Mouse (Mus musculus): ENCODE measurements around the gene Rbbp5. TPM values are rescaled to one million over a fixed set of nuclear protein-coding genes. Genes with fewer than 3 reads are reported as not detected.
A peak's percentile ranks its signal among the peaks of the same experiment; 100 is the strongest.
"Not testable (repeated sequence)": the region's sequence is repeated elsewhere in the genome, so short reads cannot be mapped to it uniquely, and the experiment has no call there.

Rbbp5 gene
- polyA plus RNA-seq, 1 experiment from 2014 or later = 23.2 TPM

- H3K36me3 ChIP-seq = peaks cover 18% of the 10 kb centered on the region
- H3K9me3 ChIP-seq (replicated peaks) = no peaks in the 10 kb centered on the region
- H3K27me3 ChIP-seq = no peaks in the 10 kb centered on the region
- no peak overlapping the region for H3K27ac ChIP-seq
- H3K4me2 ChIP-seq = no peak overlapping the region
- no peak overlapping the region for H3K4me3 ChIP-seq (replicated peaks)
- H3K4me1 ChIP-seq (replicated peaks) = peaks cover 4% of the 10 kb centered on the region; the same call in 1 of the 2 replicates
- ATAC-seq (ENCODE audit: low read depth) = no peak
- DNase-seq = no peak
- H3K9ac ChIP-seq = no peak overlapping the region
Measured at GRCm38 (mm10) chr1:132468926-132469325, 8.2 kb upstream of the Rbbp5 start.

DNA sequence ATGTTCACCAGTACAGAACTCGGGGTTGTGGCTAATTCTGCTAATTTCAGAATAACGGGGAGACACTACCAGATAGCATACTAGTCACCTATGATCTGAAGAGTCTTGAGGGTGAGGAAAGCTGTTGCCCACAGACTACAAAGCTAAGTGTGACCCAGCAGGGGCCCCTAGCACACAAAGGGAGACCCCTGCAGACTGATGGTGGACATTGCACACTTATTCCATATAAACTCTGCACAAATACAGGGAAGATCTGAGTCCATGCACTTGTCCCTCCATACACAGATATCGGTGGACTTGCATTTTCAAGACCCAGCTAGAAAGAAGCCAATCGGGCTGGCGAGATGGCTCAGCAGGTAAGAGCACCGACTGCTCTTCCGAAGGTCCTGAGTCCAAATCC is 7.6 kb upstream of the Rbbp5 start:
- no peak for DNase-seq
- H3K9ac ChIP-seq = no peak overlapping the region
- H3K4me2 ChIP-seq = no peak overlapping the region
- H3K27ac ChIP-seq = no peak overlapping the region
- 86% methylated on average over 7 of the region's 7 CpGs for WGBS (ENCODE audit: insufficient replicate concordance)
- no peaks in the 10 kb centered on the region for H3K27me3 ChIP-seq
- no peak for ATAC-seq (ENCODE audit: low read depth)
- no peak overlapping the region for H3K4me3 ChIP-seq (replicated peaks)
- peaks cover 4% of the 10 kb centered on the region; the same call in 1 of the 2 replicates for H3K4me1 ChIP-seq (replicated peaks)
- H3K36me3 ChIP-seq = peaks cover 12% of the 10 kb centered on the region
- H3K9me3 ChIP-seq (replicated peaks) = no peaks in the 10 kb centered on the region

GRCm38 (mm10) chr1:132470031-132470430 is 7.1 kb upstream of the Rbbp5 start:
- H3K36me3 ChIP-seq; H3K4me3 ChIP-seq (replicated peaks); H3K4me1 ChIP-seq (replicated peaks); H3K4me2 ChIP-seq; H3K27me3 ChIP-seq; H3K9ac ChIP-seq; H3K27ac ChIP-seq; DNase-seq; ATAC-seq (ENCODE audit: low read depth); H3K9me3 ChIP-seq (replicated peaks): not testable (repeated sequence)
- WGBS (ENCODE audit: insufficient replicate concordance) = 53% methylated on average over 1 of the region's 1 CpGs

GRCm38 (mm10) chr1:132471032-132471431 is 6.1 kb upstream of the Rbbp5 start:
- no peak for DNase-seq

DNA sequence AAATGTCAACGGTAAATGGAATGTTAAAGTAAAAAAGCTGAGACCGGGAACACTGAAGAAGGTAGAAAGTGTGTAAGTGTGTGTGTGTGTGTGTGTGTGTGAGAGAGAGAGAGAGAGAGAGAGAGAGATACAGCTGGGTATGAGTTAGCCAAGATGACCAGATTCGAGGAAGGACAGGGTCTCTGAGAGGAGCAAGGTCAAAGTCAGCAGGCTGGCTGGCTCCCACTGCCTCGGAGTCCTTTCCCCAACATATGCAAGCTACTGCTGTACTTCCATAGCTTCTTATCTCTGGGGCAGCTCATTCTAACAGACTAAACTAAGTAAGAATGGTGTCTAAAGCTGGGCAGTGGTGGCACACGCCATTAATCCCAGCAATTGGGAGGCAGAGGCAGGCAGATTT is 5.7 kb upstream of the Rbbp5 start:
- H3K9ac ChIP-seq = no peak overlapping the region
- peaks cover 16% of the 10 kb centered on the region for H3K4me1 ChIP-seq (replicated peaks)
- no peaks in the 10 kb centered on the region for H3K36me3 ChIP-seq
- DNase-seq (no peak), ATAC-seq (ENCODE audit: low read depth) (no peak)
- no peak overlapping the region for H3K4me3 ChIP-seq (replicated peaks)
- no peak overlapping the region for H3K27ac ChIP-seq
- WGBS (ENCODE audit: insufficient replicate concordance) = 79% methylated on average over 5 of the region's 5 CpGs
- H3K27me3 ChIP-seq = no peaks in the 10 kb centered on the region
- H3K9me3 ChIP-seq (replicated peaks) = no peaks in the 10 kb centered on the region
- H3K4me2 ChIP-seq = no peak overlapping the region

More at GRCm38 (mm10) chr1:132471032-132471431, 6.1 kb upstream of the Rbbp5 start:
- ATAC-seq (ENCODE audit: low read depth) = no peak
- Histone ChIP-seq H3K27ac (no peak overlapping the region), H3K4me3 (replicated peaks) (no peak overlapping the region), H3K36me3 (0 out of 2 replicates have a peak, but pooled peaks cover 2% of the 10 kb centered on the region), H3K4me1 (replicated peaks) (peaks cover 14% of the 10 kb centered on the region), H3K4me2 (no peak overlapping the region), H3K9me3 (replicated peaks) (no peaks in the 10 kb centered on the region), H3K27me3 (no peaks in the 10 kb centered on the region), H3K9ac (no peak overlapping the region)
- WGBS (ENCODE audit: insufficient replicate concordance) = 85% methylated on average over 2 of the region's 2 CpGs

GRCm38 (mm10) chr1:132472537-132472936 is 4.6 kb upstream of the Rbbp5 start:
- H3K4me2 ChIP-seq = no peak overlapping the region
- H3K9ac ChIP-seq = no peak overlapping the region
- 52% methylated on average over 5 of the region's 5 CpGs for WGBS (ENCODE audit: insufficient replicate concordance)
- ATAC-seq (ENCODE audit: low read depth) = no peak
- H3K9me3 ChIP-seq (replicated peaks) = no peaks in the 10 kb centered on the region
- no peaks in the 10 kb centered on the region for H3K36me3 ChIP-seq
- peaks cover 16% of the 10 kb centered on the region for H3K4me1 ChIP-seq (replicated peaks)
- no peak overlapping the region for H3K27ac ChIP-seq
- DNase-seq = no peak
- no peak overlapping the region for H3K4me3 ChIP-seq (replicated peaks)
- H3K27me3 ChIP-seq = no peaks in the 10 kb centered on the region

- Histone ChIP-seq H3K4me2 (no peak overlapping the region), H3K27me3 (no peaks in the 10 kb centered on the region), H3K36me3 (no peaks in the 10 kb centered on the region), H3K4me3 (replicated peaks) (no peak overlapping the region), H3K9me3 (replicated peaks) (no peaks in the 10 kb centered on the region), H3K27ac (no peak overlapping the region), H3K9ac (no peak overlapping the region), H3K4me1 (replicated peaks) (peaks cover 33% of the 10 kb centered on the region)
- 67% methylated on average over 1 of the region's 1 CpGs for WGBS (ENCODE audit: insufficient replicate concordance)
- DNase-seq (no peak), ATAC-seq (ENCODE audit: low read depth) (no peak)
Measured at GRCm38 (mm10) chr1:132474496-132474895, 2.7 kb upstream of the Rbbp5 start.

- Histone ChIP-seq H3K4me1 (replicated peaks) (peaks cover 39% of the 10 kb centered on the region), H3K27ac (peak overlapping the region; percentile 73), H3K4me3 (replicated peaks) (peak overlapping the region; percentile 71), H3K9me3 (replicated peaks) (no peaks in the 10 kb centered on the region), H3K36me3 (no peaks in the 10 kb centered on the region), H3K9ac (peak overlapping the region; percentile 79), H3K4me2 (peak overlapping the region; percentile 72), H3K27me3 (no peaks in the 10 kb centered on the region)
- 3% methylated on average over 9 of the region's 9 CpGs for WGBS (ENCODE audit: insufficient replicate concordance)
- no peak for DNase-seq
- peak; percentile 57 for ATAC-seq (ENCODE audit: low read depth)
Measured at GRCm38 (mm10) chr1:132476575-132476927, 614 bp upstream of the Rbbp5 start.

GRCm38 (mm10) chr1:132479438-132479837 is 2.3 kb downstream of the Rbbp5 start:
- DNase-seq (no peak), ATAC-seq (ENCODE audit: low read depth) (no peak)
- no peak overlapping the region for H3K4me3 ChIP-seq (replicated peaks)
- H3K9me3 ChIP-seq (replicated peaks) = no peaks in the 10 kb centered on the region
- H3K36me3 ChIP-seq = 0 out of 2 replicates have a peak, but pooled peaks cover 4% of the 10 kb centered on the region
- no peak overlapping the region for H3K9ac ChIP-seq
- H3K4me1 ChIP-seq (replicated peaks) = peaks cover 45% of the 10 kb centered on the region
- no peak overlapping the region for H3K4me2 ChIP-seq
- H3K27ac ChIP-seq = no peak overlapping the region
- no peaks in the 10 kb centered on the region for H3K27me3 ChIP-seq
- WGBS (ENCODE audit: insufficient replicate concordance) = 80% methylated on average over 1 of the region's 1 CpGs

GRCm38 (mm10) chr1:132481619-132482018 is 4.5 kb downstream of the Rbbp5 start:
- H3K36me3 ChIP-seq = peaks cover 20% of the 10 kb centered on the region

DNA sequence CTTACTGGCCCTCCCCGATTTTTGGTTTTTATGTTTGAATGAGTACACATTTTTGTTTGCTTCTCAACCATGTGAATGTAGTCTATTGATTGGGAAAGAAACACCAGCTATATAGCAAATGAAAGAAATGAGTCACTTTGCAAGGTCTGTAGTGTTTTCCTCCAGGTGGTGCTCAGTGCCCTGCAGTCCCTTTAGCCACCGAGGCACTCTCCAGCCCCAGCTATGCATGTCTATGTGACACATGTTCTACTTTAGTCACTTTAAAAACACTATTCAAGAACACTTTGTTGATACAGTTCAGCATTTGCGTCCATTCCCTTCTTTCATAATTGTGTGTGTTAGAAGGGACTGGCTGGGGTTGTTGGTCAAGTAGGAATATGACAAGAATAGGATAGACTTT is 6.1 kb downstream of the Rbbp5 start:
- peaks cover 28% of the 10 kb centered on the region for H3K4me1 ChIP-seq (replicated peaks)
- no peak overlapping the region for H3K4me3 ChIP-seq (replicated peaks)
- H3K27ac ChIP-seq = no peak overlapping the region
- ATAC-seq (ENCODE audit: low read depth) = no peak
- no peak overlapping the region for H3K4me2 ChIP-seq
- H3K9ac ChIP-seq = no peak overlapping the region
- H3K36me3 ChIP-seq = peaks cover 29% of the 10 kb centered on the region
- WGBS (ENCODE audit: insufficient replicate concordance) = 82% methylated on average over 3 of the region's 3 CpGs
- H3K27me3 ChIP-seq = no peaks in the 10 kb centered on the region
- no peaks in the 10 kb centered on the region for H3K9me3 ChIP-seq (replicated peaks)
- no peak for DNase-seq

More at GRCm38 (mm10) chr1:132481619-132482018, 4.5 kb downstream of the Rbbp5 start:
- Histone ChIP-seq H3K4me1 (replicated peaks) (peaks cover 33% of the 10 kb centered on the region), H3K9me3 (replicated peaks) (no peaks in the 10 kb centered on the region), H3K4me2 (no peak overlapping the region), H3K27ac (no peak overlapping the region), H3K9ac (no peak overlapping the region), H3K27me3 (no peaks in the 10 kb centered on the region), H3K4me3 (replicated peaks) (no peak overlapping the region)
- DNase-seq = no peak
- no peak for ATAC-seq (ENCODE audit: low read depth)
- 84% methylated on average over 2 of the region's 2 CpGs for WGBS (ENCODE audit: insufficient replicate concordance)

- Histone ChIP-seq H3K4me3 (replicated peaks) (no peak overlapping the region), H3K4me2 (no peak overlapping the region), H3K27me3 (no peaks in the 10 kb centered on the region), H3K9me3 (replicated peaks) (no peaks in the 10 kb centered on the region), H3K36me3 (peaks cover 34% of the 10 kb centered on the region), H3K27ac (no peak overlapping the region), H3K4me1 (replicated peaks) (peaks cover 23% of the 10 kb centered on the region), H3K9ac (no peak overlapping the region)
- 68% methylated on average over 6 of the region's 6 CpGs for WGBS (ENCODE audit: insufficient replicate concordance)
- ATAC-seq (ENCODE audit: low read depth) (no peak), DNase-seq (no peak)
Measured at GRCm38 (mm10) chr1:132483759-132484158, 6.6 kb downstream of the Rbbp5 start.

Measured in liver, embryonic 13.5 days (tissue).